Mouse (Mus musculus): ENCODE measurements at regions not wholly inside any gene's neighbourhood (a gene's known extent, or its start where the extent isn't known, plus 50 kb on each side); places are given as distances from the start of the nearest gene placed in this dataset.
"Not testable (repeated sequence)": the region's sequence is repeated elsewhere in the genome, so short reads cannot be mapped to it uniquely, and the experiment has no call there.

- no peaks in the 10 kb centered on the region for H3K79me2 ChIP-seq (ENCODE audit: control insufficient read depth, insufficient read depth, low read length, poor library complexity)
- no peaks in the 10 kb centered on the region for H3K36me3 ChIP-seq (ENCODE audit: control insufficient read depth in 1 of 2, insufficient read depth in 2 of 2, low read length in 2 of 2)
- H3K9me3 ChIP-seq (replicated peaks; ENCODE audit: insufficient read depth, low read length) = no peaks in the 10 kb centered on the region
- no peak overlapping the region for H3K4me3 ChIP-seq (ENCODE audit: control insufficient read depth in 1 of 2, insufficient read depth in 1 of 2, low read depth in 2 of 2, low read length in 2 of 2)
- TF ChIP-seq TCF12 (IDR thresholded peaks at IDR 0.05; ENCODE audit: low read depth, low read length) (no peak), POLR2AphosphoS2 (IDR thresholded peaks at IDR 0.05; ENCODE audit: low read length) (no peak), MAFK (IDR thresholded peaks at IDR 0.05; ENCODE audit: borderline replicate concordance, low read depth, low read length) (no peak), USF2 (IDR thresholded peaks at IDR 0.05; ENCODE audit: borderline replicate concordance in 1 of 2, insufficient read depth in 1 of 2, low read depth in 1 of 2, low read length in 2 of 2) (no peak), MYC (IDR thresholded peaks at IDR 0.05; ENCODE audit: low read depth, low read length) (no peak), SMC3 (IDR thresholded peaks at IDR 0.05; ENCODE audit: low read depth, low read length) (no peak), ZMIZ1 (IDR thresholded peaks at IDR 0.05; ENCODE audit: low read depth, low read length) (no peak), CHD2 (IDR thresholded peaks at IDR 0.05; ENCODE audit: low read length) (no peak), TBP (IDR thresholded peaks at IDR 0.05; ENCODE audit: low read depth, low read length) (no peak), ZNF384 (IDR thresholded peaks at IDR 0.05; ENCODE audit: low read depth, low read length) (no peak), KAT2A (conservative IDR thresholded peaks at IDR 0.05; ENCODE audit: low read depth, low read length) (no peak), CHD1 (IDR thresholded peaks at IDR 0.05; ENCODE audit: low read depth, low read length) (no peak), MYB (IDR thresholded peaks at IDR 0.05; ENCODE audit: low read depth, low read length) (no peak), RAD21 (IDR thresholded peaks at IDR 0.05; ENCODE audit: low read depth, low read length) (no peak), MXI1 (IDR thresholded peaks at IDR 0.05; ENCODE audit: low read depth, low read length) (no peak), E2F4 (IDR thresholded peaks at IDR 0.05; ENCODE audit: borderline replicate concordance, low read depth, low read length) (no peak), POLR2A (IDR thresholded peaks at IDR 0.05; ENCODE audit: control insufficient read depth in 1 of 2, insufficient read depth in 1 of 2, low read depth in 1 of 2, low read length in 2 of 2, poor library complexity in 1 of 2) (no peak), RCOR1 (IDR thresholded peaks at IDR 0.05; ENCODE audit: low read depth, low read length) (no peak), MAZ (IDR thresholded peaks at IDR 0.05; ENCODE audit: low read depth, low read length) (no peak)
- DNase-seq (ENCODE audit: low read depth, low spot score) = no peak
- no peak overlapping the region for H3K9ac ChIP-seq (ENCODE audit: control insufficient read depth, low read depth, low read length, poor library complexity, severe bottlenecking)
- H3K27ac ChIP-seq (ENCODE audit: control insufficient read depth, low read depth, low read length) = no peak overlapping the region
- no peaks in the 10 kb centered on the region for H3K27me3 ChIP-seq (ENCODE audit: control insufficient read depth in 1 of 2, insufficient read depth in 2 of 2, low read length in 2 of 2)
- no peaks in the 10 kb centered on the region for H3K4me1 ChIP-seq (ENCODE audit: control insufficient read depth in 1 of 2, insufficient read depth in 2 of 2, low read length in 2 of 2)
These were observed 284.8 kb upstream of the Ercc4 start for GRCm38 (mm10) chr16:12824646-12825045.

GRCm38 (mm10) chr16:12826222-12826621 lies 283.3 kb upstream of the Ercc4 start:
- no peak for TF ChIP-seq MYB (IDR thresholded peaks at IDR 0.05; ENCODE audit: low read depth, low read length)
- no peak for TF ChIP-seq MAFK (IDR thresholded peaks at IDR 0.05; ENCODE audit: borderline replicate concordance, low read depth, low read length)
- TF ChIP-seq TBP (IDR thresholded peaks at IDR 0.05; ENCODE audit: low read depth, low read length) = no peak
- TF ChIP-seq POLR2A (IDR thresholded peaks at IDR 0.05; ENCODE audit: control insufficient read depth in 1 of 2, insufficient read depth in 1 of 2, low read depth in 1 of 2, low read length in 2 of 2, poor library complexity in 1 of 2) = no peak
- TF ChIP-seq ZC3H11A (IDR thresholded peaks at IDR 0.05; ENCODE audit: low read depth, low read length) = no peak
- TF ChIP-seq BHLHE40 (IDR thresholded peaks at IDR 0.05; ENCODE audit: borderline replicate concordance, low read depth, low read length) = no peak
- TF ChIP-seq POLR2AphosphoS2 (IDR thresholded peaks at IDR 0.05; ENCODE audit: low read length) = no peak
- TF ChIP-seq HCFC1 (IDR thresholded peaks at IDR 0.05; ENCODE audit: low read depth, low read length) = no peak
- no peak for TF ChIP-seq USF2 (IDR thresholded peaks at IDR 0.05; ENCODE audit: borderline replicate concordance in 1 of 2, insufficient read depth in 1 of 2, low read depth in 1 of 2, low read length in 2 of 2)
- no peak for TF ChIP-seq USF1 (IDR thresholded peaks at IDR 0.05; ENCODE audit: low read depth, low read length)
- TF ChIP-seq MAX (IDR thresholded peaks at IDR 0.05; ENCODE audit: low read length) = no peak
- TF ChIP-seq NELFE (IDR thresholded peaks at IDR 0.05; ENCODE audit: low read depth, low read length) = no peak
- no peak for TF ChIP-seq CTCF (IDR thresholded peaks at IDR 0.05 in 2 of 3, conservative IDR thresholded peaks at IDR 0.05 in 1 of 3; ENCODE audit: control insufficient read depth in 1 of 3, insufficient read depth in 1 of 3, low read depth in 2 of 3, low read length in 3 of 3, poor library complexity in 1 of 3, severe bottlenecking in 1 of 3)
- no peak for TF ChIP-seq RCOR1 (IDR thresholded peaks at IDR 0.05; ENCODE audit: low read depth, low read length)
- no peak for TF ChIP-seq MEF2A (IDR thresholded peaks at IDR 0.05; ENCODE audit: extremely low read depth, insufficient replicate concordance, low read depth, low read length, poor library complexity, severe bottlenecking)
- no peak for TF ChIP-seq MAZ (IDR thresholded peaks at IDR 0.05; ENCODE audit: low read depth, low read length)
- Histone ChIP-seq H3K36me3 (ENCODE audit: control insufficient read depth in 1 of 2, insufficient read depth in 2 of 2, low read length in 2 of 2) (no peaks in the 10 kb centered on the region), H3K4me3 (ENCODE audit: control insufficient read depth in 1 of 2, insufficient read depth in 1 of 2, low read depth in 2 of 2, low read length in 2 of 2) (no peak overlapping the region), H3K9me3 (replicated peaks; ENCODE audit: insufficient read depth, low read length) (no peaks in the 10 kb centered on the region), H3K27me3 (ENCODE audit: control insufficient read depth in 1 of 2, insufficient read depth in 2 of 2, low read length in 2 of 2) (no peaks in the 10 kb centered on the region), H3K27ac (ENCODE audit: control insufficient read depth, low read depth, low read length) (no peak overlapping the region), H3K4me1 (ENCODE audit: control insufficient read depth in 1 of 2, insufficient read depth in 2 of 2, low read length in 2 of 2) (no peaks in the 10 kb centered on the region), H3K9ac (ENCODE audit: control insufficient read depth, low read depth, low read length, poor library complexity, severe bottlenecking) (no peak overlapping the region), H3K79me2 (ENCODE audit: control insufficient read depth, insufficient read depth, low read length, poor library complexity) (no peaks in the 10 kb centered on the region)
- DNase-seq (ENCODE audit: low read depth, low spot score) = no peak

- not testable (repeated sequence) for H3K4me3 ChIP-seq (ENCODE audit: control insufficient read depth in 1 of 2, insufficient read depth in 1 of 2, low read depth in 2 of 2, low read length in 2 of 2); H3K9ac ChIP-seq (ENCODE audit: control insufficient read depth, low read depth, low read length, poor library complexity, severe bottlenecking)
These were observed 278.2 kb upstream of the Ercc4 start for GRCm38 (mm10) chr16:12831308-12831707.

More at GRCm38 (mm10) chr16:12831308-12831707, 278.2 kb upstream of the Ercc4 start:
- not testable (repeated sequence) for H3K27me3 ChIP-seq (ENCODE audit: control insufficient read depth in 1 of 2, insufficient read depth in 2 of 2, low read length in 2 of 2); H3K79me2 ChIP-seq (ENCODE audit: control insufficient read depth, insufficient read depth, low read length, poor library complexity); H3K9me3 ChIP-seq (replicated peaks; ENCODE audit: insufficient read depth, low read length); H3K27ac ChIP-seq (ENCODE audit: control insufficient read depth, low read depth, low read length); H3K4me1 ChIP-seq (ENCODE audit: control insufficient read depth in 1 of 2, insufficient read depth in 2 of 2, low read length in 2 of 2); H3K36me3 ChIP-seq (ENCODE audit: control insufficient read depth in 1 of 2, insufficient read depth in 2 of 2, low read length in 2 of 2); DNase-seq (ENCODE audit: low read depth, low spot score)
